Mouse (Mus musculus) heart, adult 2 months (tissue): ENCODE measurements around the gene Scn10a. TPM values are rescaled to one million over a fixed set of nuclear protein-coding genes. Genes with fewer than 3 reads are reported as not detected.

ENCODE experiments used
- DNase-seq, 2 experiments: peaks; one replicate each; pipeline ENCODE4 v3.0.0; 2021
- H3K27ac ChIP-seq: fragments of 200-600 bp; 2 replicates; pipeline ENCODE4 v1.8.1; 2022
- H3K27me3 ChIP-seq: fragments of 200-500 bp; 2 replicates; pipeline ENCODE4 v1.6.1; 2012; ENCODE audit warnings: mild to moderate bottlenecking, low read length, inconsistent platforms, mixed read lengths; ENCODE audit not compliant: control insufficient read depth, insufficient read depth
- H3K36me3 ChIP-seq: fragments of 200-500 bp; 2 replicates; pipeline ENCODE4 v1.6.1; 2012; ENCODE audit warnings: low read length, inconsistent platforms; ENCODE audit not compliant: control insufficient read depth, insufficient read depth
- H3K4me1 ChIP-seq: fragments of 200-500 bp; 2 replicates; pipeline ENCODE4 v1.6.1; 2011; ENCODE audit warnings: low read length; ENCODE audit not compliant: control insufficient read depth, insufficient read depth
- H3K4me3 ChIP-seq: fragments of 200-600 bp; 2 replicates; pipeline ENCODE4 v1.8.1; 2022
- H3K79me2 ChIP-seq: fragments of 200-500 bp; replicated peaks from 2 replicates; pipeline ENCODE4 v1.6.1; 2012; ENCODE audit warnings: mild to moderate bottlenecking, inconsistent platforms, low read length, moderate library complexity, mixed read lengths; ENCODE audit not compliant: control insufficient read depth, insufficient read depth
- H3K9ac ChIP-seq: fragments of 200-500 bp; 2 replicates; pipeline ENCODE4 v1.6.1; 2012; ENCODE audit warnings: low read depth, mild to moderate bottlenecking, control low read depth, inconsistent platforms, low read length, mixed read lengths
- CTCF ChIP-seq: fragments of 200-600 bp; IDR thresholded peaks from 2 replicates; pipeline ENCODE4 v1.8.1; 2022; ENCODE audit warnings: antibody characterized with exemption, mild to moderate bottlenecking, moderate library complexity
- EP300 ChIP-seq: fragments of 200-500 bp; IDR thresholded peaks from 2 replicates; pipeline ENCODE4 v1.6.1; 2011; ENCODE audit warnings: low read depth, low read length, control low read depth; ENCODE audit not compliant: insufficient read depth
- POLR2A ChIP-seq: fragments of 200-500 bp; IDR thresholded peaks from 2 replicates; pipeline ENCODE4 v1.6.1; 2011; ENCODE audit warnings: mild to moderate bottlenecking, low read depth, low read length, control low read depth; ENCODE audit not compliant: insufficient read depth
- WGBS: fragments of 180-500 bp; shearing (Covaris S2); methylation state at CpG from one replicate; pipeline ENCODE4 v1.1.7; 2018; 5-methylcytosine and 5-hydroxymethylcytosine counted together
- intact Hi-C: fragments of 180-260 bp; cut with DNase I; formaldehyde crosslinking; loops from one replicate; pipeline ENCODE4 v1.15.1; 2025
- polyA plus RNA-seq: library from polyadenylated mRNA; depleted of rRNA; stranded (reverse); fragments of >200 nt; gene quantifications from 2 replicates; pipeline ENCODE4 v1.2.3, GENCODE M21; 2012
- total RNA-seq, 2 experiments: library from RNA; stranded (reverse); gene quantifications; 2 replicates each; pipeline ENCODE4 v1.2.3; 2021

Gene Scn10a
- total and polyA plus RNA-seq, 3 experiments = 0.37 to 1.4 (median 0.70) TPM

GRCm38 (mm10) chr9:119589592-119589991 lies 129.5 kb downstream of the Scn10a start:
- TF ChIP-seq EP300 (no peak), POLR2A (no peak), CTCF (no peak)
- WGBS = 90% methylated on average over 8 of the region's 8 CpGs
- no peak overlapping the region for H3K9ac ChIP-seq
- H3K79me2 ChIP-seq = no peaks in the 10 kb centered on the region
- no peaks in the 10 kb centered on the region for H3K36me3 ChIP-seq
- no peak overlapping the region for H3K4me3 ChIP-seq
- intact Hi-C loops = no loop called here
- no peak for DNase-seq
- no peak overlapping the region for H3K27ac ChIP-seq
- no peaks in the 10 kb centered on the region for H3K27me3 ChIP-seq
- H3K4me1 ChIP-seq = no peaks in the 10 kb centered on the region

GRCm38 (mm10) chr9:119588763-119589449 lies 130.2 kb downstream of the Scn10a start:
- no peak for TF ChIP-seq CTCF
- TF ChIP-seq POLR2A = no peak
- TF ChIP-seq EP300 = no peak
- Histone ChIP-seq H3K36me3 (no peaks in the 10 kb centered on the region), H3K9ac (no peak overlapping the region), H3K27me3 (no peaks in the 10 kb centered on the region), H3K27ac (no peak overlapping the region), H3K4me1 (no peaks in the 10 kb centered on the region), H3K79me2 (no peaks in the 10 kb centered on the region), H3K4me3 (no peak overlapping the region)
- intact Hi-C loops = no loop called here
- no peak for DNase-seq
- WGBS = 22% methylated on average over 26 of the region's 26 CpGs

GRCm38 (mm10) chr9:119580668-119581067 lies 138.5 kb downstream of the Scn10a start:
- Histone ChIP-seq H3K36me3 (no peaks in the 10 kb centered on the region), H3K9ac (no peak overlapping the region), H3K27me3 (peaks cover 6% of the 10 kb centered on the region; the same call in 1 of the 2 replicates), H3K27ac (no peak overlapping the region), H3K4me1 (0 out of 2 replicates have a peak, but pooled peaks cover 2% of the 10 kb centered on the region), H3K79me2 (no peaks in the 10 kb centered on the region), H3K4me3 (no peak overlapping the region)
- DNase-seq = peak; percentile 62 to 80
- no peak for TF ChIP-seq CTCF
- no peak for TF ChIP-seq POLR2A
- peak; percentile 87; the same call in 1 of the 2 replicates for TF ChIP-seq EP300
- WGBS = 1% methylated on average over 6 of the region's 6 CpGs
- intact Hi-C loops = loop anchor here (1.0 kb wide), 1 partner anchor 120 kb away; no protein-coding TSS in a partner anchor

- H3K27me3 ChIP-seq = peaks cover 6% of the 10 kb centered on the region; the same call in 1 of the 2 replicates
- H3K36me3 ChIP-seq = no peaks in the 10 kb centered on the region
- intact Hi-C loops = loop anchor here (1.0 kb wide), 1 partner anchor 120 kb away; no protein-coding TSS in a partner anchor
- no peak overlapping the region for H3K4me3 ChIP-seq
- H3K4me1 ChIP-seq = 0 out of 2 replicates have a peak, but pooled peaks cover 2% of the 10 kb centered on the region
- no peak overlapping the region for H3K9ac ChIP-seq
- H3K27ac ChIP-seq = no peak overlapping the region
- H3K79me2 ChIP-seq = no peaks in the 10 kb centered on the region
- WGBS = 91% methylated on average over 17 of the region's 17 CpGs
- TF ChIP-seq EP300 (no peak), CTCF (no peak), POLR2A (no peak)
- DNase-seq = no peak
Observed at GRCm38 (mm10) chr9:119580187-119580586, 138.9 kb downstream of the Scn10a start.

- 2% methylated on average over 81 of the region's 99 CpGs for WGBS
- intact Hi-C loops = loop anchor here (2.0 to 10.0 kb wide), 2 partner anchors 20 to 64 kb away; no protein-coding TSS in a partner anchor
- Histone ChIP-seq H3K9ac (peak within 1 kb of the TSS; percentile 92), H3K79me2 (no peaks in the 10 kb centered on the region), H3K27ac (peak within 1 kb of the TSS; percentile 81), H3K4me1 (peaks cover 2% of the 10 kb centered on the region; the same call in 1 of the 2 replicates), H3K27me3 (peaks cover 6% of the 10 kb centered on the region; the same call in 1 of the 2 replicates), H3K4me3 (peak within 1 kb of the TSS; percentile 56), H3K36me3 (no peaks in the 10 kb centered on the region)
- TF ChIP-seq EP300 (no peak), POLR2A (no peak), CTCF (no peak)
- DNase-seq = peak; percentile 61 to 68
Observed at GRCm38 (mm10) chr9:119578636-119579438, 140.3 kb downstream of the Scn10a start, which contains the start of gene Scn5a. Gene Scn5a (minus strand): TSS chr9:119579016.

GRCm38 (mm10) chr9:119578311-119578635 lies 140.8 kb downstream of the Scn10a start:
- H3K36me3 ChIP-seq = no peaks in the 10 kb centered on the region
- peaks cover 2% of the 10 kb centered on the region; the same call in 1 of the 2 replicates for H3K4me1 ChIP-seq
- no peak for TF ChIP-seq CTCF
- TF ChIP-seq EP300 = no peak
- TF ChIP-seq POLR2A = no peak
- peak overlapping the region; percentile 81 for H3K27ac ChIP-seq
- H3K9ac ChIP-seq = peak overlapping the region; percentile 92
- H3K27me3 ChIP-seq = peaks cover 6% of the 10 kb centered on the region; the same call in 1 of the 2 replicates
- intact Hi-C loops = loop anchor here (2.0 to 10.0 kb wide), 2 partner anchors 19 to 63 kb away; no protein-coding TSS in a partner anchor
- WGBS = 1% methylated on average over 24 of the region's 24 CpGs
- no peaks in the 10 kb centered on the region for H3K79me2 ChIP-seq
- no peak for DNase-seq
- peak overlapping the region; percentile 56 for H3K4me3 ChIP-seq
